Mouse (Mus musculus) megakaryocyte, adult 5-6 weeks (primary cell): ENCODE data around the gene Gm8926. TPM values are rescaled to one million over a fixed set of nuclear protein-coding genes. Genes with fewer than 3 reads are reported as not detected.
"Not testable (repeated sequence)": the region's sequence is repeated elsewhere in the genome, so short reads cannot be mapped to it uniquely, and the experiment has no call there.

ENCODE experiments used
- ATAC-seq: 2 replicates; pipeline ENCODE4 v1.8.0; 2016; ENCODE audit warnings: mild to moderate bottlenecking, inconsistent platforms; ENCODE audit not compliant: poor library complexity, severe bottlenecking
- total RNA-seq, 2 experiments: library from RNA; stranded (forward) in 1 of 2; stranded (reverse) in 1 of 2; fragments of 153-499, 151-499 nt in 1 of 2; fragments of 221-1000, 200-1000 nt in 1 of 2; gene quantifications; 2 replicates each; pipeline versions ENCODE4 v1.2.3 to v1.2.4; 2015 to 2017

Gene Gm8926
- total RNA-seq (2015) = not detected in 2 replicates
- not detected in 2 replicates for total RNA-seq (2017)

- ATAC-seq = not testable (repeated sequence)
These were observed at the start of gene Gm8926 for GRCm38 (mm10) chr5:11770248-11770647. Gene Gm8926, plus strand, starts transcription at chr5:11770548.

Other genes starting within 250 kb of the Gm8926 start
- not detected in 2 replicates for gene Gm6460, start 175.6 kb upstream of the Gm8926 start, total RNA-seq (2015)
- not detected in 2 replicates for gene Gm6460, start 175.6 kb upstream of the Gm8926 start, total RNA-seq (2017)
- gene Gm8922, start 88.6 kb upstream of the Gm8926 start, total RNA-seq (2015) = not detected in 2 replicates
- not detected in 2 replicates for gene Gm8922, start 88.6 kb upstream of the Gm8926 start, total RNA-seq (2017)
- not detected in 2 replicates for gene Gm6465, start 75.0 kb downstream of the Gm8926 start, total RNA-seq (2015)
- not detected in 2 replicates for gene Gm6465, start 75.0 kb downstream of the Gm8926 start, total RNA-seq (2017)
- gene 4933402N22Rik, start 147.5 kb downstream of the Gm8926 start, total RNA-seq (2015) = not detected in 2 replicates
- not detected in 2 replicates for gene 4933402N22Rik, start 147.5 kb downstream of the Gm8926 start, total RNA-seq (2017)